Mouse (Mus musculus): ENCODE measurements around the gene Pacsin2. TPM values are rescaled to one million over a fixed set of nuclear protein-coding genes. Genes with fewer than 3 reads are reported as not detected.

Pacsin2 gene
- total RNA-seq, 2 experiments from 2014 or later, result 69.9 to 76.3 TPM

DNA sequence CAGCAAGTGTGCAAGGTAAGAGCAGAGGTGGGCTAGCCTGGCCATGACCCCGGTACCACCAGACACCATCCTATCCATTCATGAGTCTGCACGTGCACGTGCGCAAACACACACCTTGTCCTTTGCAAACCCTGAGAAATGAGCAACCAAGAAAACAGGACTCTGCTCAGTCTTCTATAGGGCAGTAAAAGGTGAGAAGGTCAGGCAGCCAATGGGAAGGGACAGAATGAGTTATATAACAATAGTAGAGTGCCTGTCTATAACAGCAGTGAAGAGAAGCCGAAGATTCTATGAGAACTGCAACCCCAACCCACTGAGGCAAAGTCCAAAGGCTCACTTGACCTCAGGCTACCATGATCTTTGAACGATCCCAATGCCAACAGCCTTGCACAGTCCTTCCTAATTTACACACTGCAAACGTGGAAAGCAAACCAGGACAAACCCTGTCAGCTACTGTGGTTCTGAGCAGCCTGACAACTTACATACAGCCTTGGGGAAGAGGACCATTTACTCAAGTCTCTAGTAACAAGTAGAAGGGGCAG is 12.1 kb downstream of the Pacsin2 start:
- DNase-seq, result no peak

DNA sequence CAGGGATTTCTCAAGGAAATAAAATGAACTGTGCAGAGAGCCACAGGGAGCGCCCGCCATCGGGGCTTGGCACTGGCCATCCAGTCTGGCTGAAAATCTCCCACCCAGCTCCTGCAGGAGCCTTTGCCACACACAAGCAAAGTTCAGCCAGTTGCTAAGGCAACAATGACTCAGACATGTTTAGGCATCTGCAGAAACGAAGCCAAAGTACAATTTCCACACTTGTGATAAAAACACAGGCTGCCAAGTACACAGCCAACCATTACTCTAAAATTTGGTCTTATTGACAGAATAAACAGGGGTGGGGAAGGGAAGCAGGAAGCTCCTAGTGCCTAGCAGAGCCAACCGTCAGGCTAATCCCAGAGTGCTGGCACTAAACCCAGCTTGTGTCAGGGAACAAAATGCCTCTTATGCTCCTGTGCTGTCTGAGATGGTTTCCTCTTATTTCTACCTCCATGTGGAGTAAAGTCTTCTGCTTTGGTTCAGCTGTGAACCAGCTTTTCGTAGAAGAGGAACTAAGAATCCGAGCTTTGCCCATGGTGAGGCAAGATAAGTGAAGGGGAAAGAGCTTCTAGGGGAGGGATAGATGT is 12.7 kb downstream of the Pacsin2 start:
- DNase-seq, result peak; percentile 66

- DNase-seq, result no peak
Measured at GRCm38 (mm10) chr15:83450007-83450406, 14.4 kb downstream of the Pacsin2 start.

GRCm38 (mm10) chr15:83448646-83449045 is 15.8 kb downstream of the Pacsin2 start:
- DNase-seq, result no peak

GRCm38 (mm10) chr15:83447791-83448544 is 16.4 kb downstream of the Pacsin2 start:
- DNase-seq, result no peak

DNA sequence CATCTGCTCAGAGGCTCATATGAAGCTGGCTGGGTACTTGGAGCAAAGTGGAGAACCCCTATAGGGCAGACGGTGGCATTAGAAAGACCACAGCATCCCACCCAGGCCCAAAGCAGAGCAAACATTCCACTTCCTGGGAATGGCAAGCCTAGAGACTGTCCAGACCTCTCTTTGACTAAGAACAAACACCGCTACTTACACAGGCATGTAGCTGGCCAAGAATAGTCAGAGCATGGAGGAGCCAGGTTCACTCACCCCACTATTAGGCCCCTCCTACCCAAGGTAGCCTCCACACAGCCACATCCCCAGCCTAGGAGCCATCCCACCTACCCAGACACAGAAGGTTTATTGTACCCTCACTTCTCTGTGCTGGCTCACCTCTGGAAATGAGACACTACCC is 18.5 kb downstream of the Pacsin2 start:
- DNase-seq, result no peak

DNA sequence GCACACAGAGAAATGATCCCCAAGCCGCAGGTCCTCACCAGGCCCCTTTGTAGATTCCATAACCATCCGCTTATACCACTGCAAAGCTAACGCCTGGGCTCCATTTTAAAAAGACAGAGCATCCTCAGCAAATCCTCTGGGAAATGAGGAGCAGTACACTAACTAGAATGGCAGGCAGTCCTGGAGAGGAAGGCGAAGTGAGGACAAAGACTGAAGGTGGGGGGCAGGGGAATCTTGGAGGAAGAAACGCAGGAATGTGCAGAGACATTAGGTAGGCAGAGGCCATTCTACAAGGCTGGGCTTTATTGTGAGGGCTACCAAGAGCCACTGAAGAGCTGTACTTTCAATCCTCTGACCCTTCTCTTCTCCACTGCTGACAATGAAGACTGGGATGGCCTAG is 19.0 kb downstream of the Pacsin2 start:
- no peak for DNase-seq

DNA sequence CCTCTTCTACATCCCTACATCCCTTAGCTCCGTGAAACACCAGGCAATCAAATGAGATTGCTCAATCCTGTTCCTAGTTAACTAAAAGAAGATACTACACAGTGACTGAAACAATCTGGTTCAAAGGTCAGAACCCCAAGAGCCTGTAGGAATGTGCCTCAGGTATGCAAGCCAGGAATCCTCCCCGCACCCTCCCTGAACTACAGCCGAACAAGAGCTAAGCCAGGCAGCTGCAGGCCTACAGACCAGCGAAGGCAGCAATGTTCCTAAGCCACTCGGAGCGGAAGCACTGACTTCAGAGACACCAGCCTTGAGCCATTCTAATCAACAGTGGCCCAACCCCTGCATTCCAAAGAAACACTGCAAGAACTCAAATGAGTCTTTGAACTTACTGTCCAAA is 20.0 kb downstream of the Pacsin2 start:
- DNase-seq, result no peak

GRCm38 (mm10) chr15:83442495-83443037 is 21.8 kb downstream of the Pacsin2 start:
- DNase-seq, result no peak

GRCm38 (mm10) chr15:83440726-83441125 is 23.7 kb downstream of the Pacsin2 start:
- DNase-seq, result no peak

GRCm38 (mm10) chr15:83436541-83436940 is 27.9 kb downstream of the Pacsin2 start:
- no peak for DNase-seq

GRCm38 (mm10) chr15:83435324-83436090 is 28.9 kb downstream of the Pacsin2 start:
- DNase-seq, result no peak

DNA sequence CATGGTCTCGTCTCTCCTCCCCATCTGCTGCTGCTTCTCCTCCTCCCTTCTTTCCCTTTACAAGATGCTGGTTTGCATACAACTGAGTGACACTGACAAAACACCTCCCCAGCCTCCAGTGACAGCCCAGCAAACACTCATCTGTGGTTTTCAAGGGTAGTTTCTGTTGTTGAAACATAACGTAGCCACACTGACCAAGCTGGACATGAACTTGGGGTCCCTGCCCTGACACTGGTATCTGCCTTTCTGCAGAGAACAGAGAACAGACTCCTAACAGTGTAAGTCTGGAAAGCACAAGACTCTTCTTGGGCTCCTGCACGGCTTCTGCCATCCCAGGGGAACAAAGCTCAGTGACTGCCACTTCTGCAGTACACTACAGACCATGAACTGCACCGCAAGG is 29.7 kb downstream of the Pacsin2 start:
- DNase-seq, result no peak

- no peak for DNase-seq
Measured at GRCm38 (mm10) chr15:83433344-83433743, 31.1 kb downstream of the Pacsin2 start.

- peak; percentile 74 for DNase-seq
Measured at GRCm38 (mm10) chr15:83432231-83433031, 32.0 kb downstream of the Pacsin2 start.

DNA sequence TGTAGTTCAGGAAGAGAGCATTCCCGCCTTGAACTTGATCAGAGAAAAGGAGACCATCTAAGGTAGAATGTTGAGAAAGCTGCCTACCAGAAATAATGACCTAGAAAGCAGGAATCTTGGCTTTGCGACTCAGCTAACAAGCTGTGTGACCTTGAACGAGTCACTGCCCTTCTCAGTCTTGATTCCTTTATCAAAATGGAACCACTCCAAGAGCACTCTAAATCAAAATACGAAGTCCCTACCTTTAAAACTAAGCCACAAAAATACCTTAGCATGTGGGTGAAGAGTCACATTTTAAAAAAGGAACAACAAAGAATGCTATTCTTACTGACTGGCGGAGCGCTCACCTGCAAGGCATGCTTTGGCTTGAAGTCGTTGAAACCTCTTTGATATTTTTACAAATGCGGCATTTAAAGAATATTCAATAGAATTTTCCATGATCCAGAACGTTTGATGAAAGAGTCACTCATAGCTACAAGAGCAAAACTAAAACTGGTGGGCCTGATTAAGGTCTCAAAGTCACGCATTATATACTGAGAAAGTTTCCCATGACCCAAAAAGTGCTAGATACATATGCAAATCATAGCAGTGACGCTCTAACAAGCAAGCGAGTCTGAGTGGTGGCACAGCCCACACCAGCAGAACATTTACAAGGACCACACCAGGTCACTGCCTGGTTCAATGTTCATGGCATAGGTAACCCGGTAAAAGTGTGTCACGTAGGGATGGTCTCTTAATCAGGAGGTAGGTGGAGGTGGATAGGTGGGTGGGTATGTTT is 33.2 kb downstream of the Pacsin2 start:
- no peak for DNase-seq

GRCm38 (mm10) chr15:83430419-83430818 is 34.0 kb downstream of the Pacsin2 start:
- DNase-seq, result no peak

- DNase-seq, result no peak
Measured at GRCm38 (mm10) chr15:83428586-83428985, 35.8 kb downstream of the Pacsin2 start.

DNA sequence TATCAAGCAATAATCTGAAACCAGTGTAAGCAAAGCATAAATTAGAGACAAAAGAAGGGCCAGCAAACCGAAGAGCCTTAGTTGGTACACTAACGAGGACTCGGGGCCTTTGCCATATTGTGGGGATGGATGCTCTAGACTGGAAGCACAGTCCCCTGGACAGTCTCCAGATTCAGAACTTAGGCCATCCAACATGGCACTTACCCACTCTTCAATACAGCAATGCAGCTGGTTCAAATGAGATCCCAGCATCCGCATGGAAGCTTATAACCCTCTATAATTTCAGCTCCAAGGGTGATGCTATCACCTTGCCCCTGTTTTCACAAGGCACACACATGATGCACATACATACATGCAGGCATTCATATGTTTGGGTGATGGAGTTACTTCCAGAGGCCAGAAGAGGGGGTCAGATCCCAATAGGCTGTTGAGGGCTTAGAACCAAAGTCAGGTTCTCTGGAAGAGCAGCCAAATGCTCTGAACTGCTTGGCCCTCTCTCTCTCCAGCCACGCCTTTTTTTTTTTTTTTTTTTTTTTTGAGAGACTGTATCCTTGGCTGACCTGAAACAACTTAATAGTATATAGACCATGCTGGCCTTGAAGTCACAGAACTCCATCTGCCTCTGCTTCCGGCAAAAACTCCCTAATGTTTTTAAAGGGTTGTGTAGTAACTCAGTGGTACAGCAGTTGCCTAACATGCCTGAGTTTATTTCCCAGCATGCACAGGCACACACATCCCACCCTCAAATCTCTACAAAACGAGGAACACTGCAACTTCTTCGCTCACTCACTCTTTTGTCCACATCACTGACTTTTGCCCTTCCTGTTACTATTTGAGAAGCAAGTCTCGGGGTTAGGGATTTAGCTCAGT is 36.9 kb downstream of the Pacsin2 start:
- DNase-seq, result no peak

DNA sequence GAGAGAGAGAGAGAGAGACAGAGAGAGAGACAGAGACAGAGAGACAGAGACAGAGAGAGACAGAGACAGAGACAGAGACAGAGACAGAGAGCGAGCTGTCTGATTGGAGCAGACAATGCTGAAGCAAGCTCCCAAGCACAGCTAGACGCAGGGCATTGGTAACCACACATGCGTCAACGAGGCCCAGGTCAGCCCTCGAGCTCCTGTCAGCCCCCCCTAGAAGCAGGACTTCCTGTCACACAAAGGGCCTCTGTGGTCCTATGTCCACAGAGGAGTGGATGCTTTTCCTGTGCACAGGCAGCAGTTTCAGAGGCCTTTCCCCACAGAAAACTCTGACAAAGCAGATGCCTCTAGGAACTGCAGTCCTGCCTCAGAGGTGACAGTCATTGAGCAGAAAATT is 38.6 kb downstream of the Pacsin2 start:
- DNase-seq, result no peak

Measured in adrenal gland, postnatal 10 days (tissue).